Mouse (Mus musculus) embryonic facial prominence, embryonic 11.5 days (tissue): ENCODE results near the gene Gm49369. TPM values are rescaled to one million over a fixed set of nuclear protein-coding genes. Genes with fewer than 3 reads are reported as not detected.
A peak's percentile ranks its signal among the peaks of the same experiment; 100 is the strongest.

Experiments used
- ATAC-seq: fragments of 200-750 bp; cut with Nextera tagmentation; replicated peaks from 2 replicates; pipeline ENCODE4 v1.8.0; 2017; ENCODE audit warnings: low read depth; ENCODE audit not compliant: insufficient number of reproducible peaks, low FRiP score, low TSS enrichment
- DNase-seq: peaks from one replicate; pipeline ENCODE4 v3.0.0-alpha.2; 2015; ENCODE audit warnings: low spot score
- H3K27ac ChIP-seq: fragments of 300-500 bp; sonication (generic); replicated peaks from 2 replicates; pipeline ENCODE4 v1.5.1; 2014; ENCODE audit warnings: mild to moderate bottlenecking, low read depth, low read length, control low read depth
- H3K27me3 ChIP-seq: fragments of 300-500 bp; sonication (generic); 2 replicates; pipeline ENCODE4 v1.6.1; 2014; ENCODE audit warnings: mild to moderate bottlenecking, low read length, moderate library complexity, mixed read lengths; ENCODE audit not compliant: control insufficient read depth, insufficient read depth
- H3K36me3 ChIP-seq: fragments of 300-500 bp; sonication (generic); replicated peaks from 2 replicates; pipeline ENCODE4 v1.6.1; 2014; ENCODE audit warnings: low read depth, mild to moderate bottlenecking, low read length, moderate library complexity, mixed read lengths; ENCODE audit not compliant: control insufficient read depth, insufficient read depth
- H3K4me1 ChIP-seq: fragments of 300-500 bp; sonication (generic); 2 replicates; pipeline ENCODE4 v1.6.1; 2014; ENCODE audit warnings: low read length, mixed read lengths; ENCODE audit not compliant: control insufficient read depth, insufficient read depth
- H3K4me2 ChIP-seq: fragments of 300-500 bp; sonication (generic); 2 replicates; pipeline ENCODE4 v1.6.1; 2014; ENCODE audit warnings: low read depth, mild to moderate bottlenecking, control low read depth, low read length, moderate library complexity
- H3K4me3 ChIP-seq: fragments of 300-500 bp; sonication (generic); 2 replicates; pipeline ENCODE4 v1.5.1; 2014; ENCODE audit warnings: low read depth, low read length, control low read depth
- H3K9ac ChIP-seq: fragments of 300-500 bp; sonication (generic); replicated peaks from 2 replicates; pipeline ENCODE4 v1.6.1; 2014; ENCODE audit warnings: mild to moderate bottlenecking, control low read depth, low read length
- H3K9me3 ChIP-seq: fragments of 300-500 bp; sonication (generic); replicated peaks from 2 replicates; pipeline ENCODE4 v1.6.1; 2016; ENCODE audit warnings: mild to moderate bottlenecking, low read length, inconsistent platforms, mixed read lengths; ENCODE audit not compliant: control insufficient read depth
- WGBS: fragments of 180-500 bp; shearing (Covaris S2); extraction: QIAGEN DNeasy Blood & Tissue Kit; methylation state at CpG from one replicate; pipeline ENCODE4 v1.1.7; 2014; 5-methylcytosine and 5-hydroxymethylcytosine counted together
- polyA plus RNA-seq: library from polyadenylated mRNA; unstranded; fragments of >200 nt; fragmentation: Nextera tagmentation; extraction: Ambion mirVana; gene quantifications from 2 replicates; pipeline ENCODE4 v1.2.1, GENCODE M21; 2014

Gene Gm49369
- polyA plus RNA-seq = 2.0 TPM in 1 of 2 replicates, not detected in the other

DNA sequence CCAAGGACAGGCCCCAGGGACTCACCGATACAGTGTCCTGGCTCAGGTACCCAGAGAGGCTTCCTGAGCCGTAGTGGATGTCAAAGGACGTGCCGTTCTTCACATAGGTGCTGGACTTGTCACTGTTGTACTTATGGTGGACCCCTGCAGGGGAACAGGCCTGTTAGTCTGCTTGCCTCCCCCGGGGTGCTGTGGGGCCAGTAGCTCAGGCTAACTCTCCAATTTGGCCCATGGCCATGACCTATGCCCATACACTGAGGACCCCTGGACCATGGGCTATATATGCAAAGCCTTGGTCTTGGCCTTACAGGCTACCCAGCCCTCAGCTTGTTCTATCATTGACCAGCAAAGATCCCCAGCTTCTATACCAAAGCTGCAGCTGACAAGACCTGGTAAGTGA is at the start of gene Gm49369:
Gene Gm49369, minus strand, starts transcription at position 101 of the 400 bp plus-strand sequence.
- H3K9me3 ChIP-seq = no peaks in the 10 kb centered on the region
- H3K4me3 ChIP-seq = no peak within 1 kb of the TSS
- H3K27ac ChIP-seq = no peak within 1 kb of the TSS
- H3K4me2 ChIP-seq = no peak within 1 kb of the TSS
- no peak within 1 kb of the TSS for H3K9ac ChIP-seq
- WGBS = 97% methylated on average over 5 of the region's 5 CpGs
- H3K36me3 ChIP-seq = peaks cover 10% of the 10 kb centered on the region
- H3K4me1 ChIP-seq = peaks cover 3% of the 10 kb centered on the region; the same call in 1 of the 2 replicates
- H3K27me3 ChIP-seq = no peaks in the 10 kb centered on the region
- ATAC-seq (no peak), DNase-seq (no peak)

DNA sequence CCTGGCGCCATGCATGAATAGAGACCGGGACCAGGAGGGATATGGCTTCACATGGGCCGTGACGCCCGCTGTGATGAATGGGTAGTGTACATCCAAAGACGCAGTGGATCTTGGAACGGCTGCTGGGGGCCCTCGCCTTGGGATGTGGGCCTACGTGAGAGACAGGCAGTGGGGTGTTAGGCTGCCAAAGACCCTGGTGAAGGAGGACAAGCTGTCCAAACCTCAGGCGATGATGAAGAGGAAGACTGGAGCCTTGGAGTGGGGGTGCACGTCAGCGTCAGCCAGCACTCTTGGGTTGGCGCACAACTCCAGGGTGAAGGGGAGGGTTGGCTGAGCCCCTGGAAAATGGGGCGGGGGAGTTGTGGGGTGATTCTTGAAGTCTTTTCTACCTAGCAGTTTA is 48.6 kb upstream of the Gm49369 start:
- 94% methylated on average over 14 of the region's 14 CpGs for WGBS
- DNase-seq (no peak), ATAC-seq (no peak)
- no peaks in the 10 kb centered on the region for H3K27me3 ChIP-seq
- no peaks in the 10 kb centered on the region for H3K9me3 ChIP-seq
- H3K4me1 ChIP-seq = no peaks in the 10 kb centered on the region
- H3K27ac ChIP-seq = no peak overlapping the region
- H3K4me2 ChIP-seq = no peak overlapping the region
- H3K36me3 ChIP-seq = no peaks in the 10 kb centered on the region
- H3K4me3 ChIP-seq = no peak overlapping the region
- no peak overlapping the region for H3K9ac ChIP-seq

DNA sequence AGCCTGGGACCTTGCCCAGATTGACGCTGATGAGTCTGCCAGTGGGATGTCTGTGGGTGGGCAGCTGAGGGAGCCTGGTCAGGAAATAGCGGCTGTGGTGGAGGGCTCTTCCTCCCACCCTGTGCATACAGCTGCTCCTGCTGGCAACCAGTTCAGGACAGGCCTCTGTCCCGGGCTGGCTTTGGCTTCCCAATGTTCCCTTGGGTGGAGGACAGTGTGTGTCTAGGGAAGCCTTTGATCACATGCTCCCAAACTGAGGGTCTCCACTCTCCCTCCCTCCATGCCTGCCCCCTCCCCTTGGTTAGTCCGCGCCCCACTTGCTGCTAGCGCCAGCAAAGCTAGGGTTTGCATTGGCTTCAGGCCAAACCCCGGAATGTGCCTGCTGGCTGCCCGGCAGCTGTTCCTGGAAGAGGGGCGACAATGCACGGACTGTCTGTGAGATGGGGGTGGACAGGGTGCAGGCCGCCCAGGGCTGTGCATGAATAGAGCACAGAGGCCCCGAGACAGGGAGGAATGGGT is 47.8 kb upstream of the Gm49369 start:
- no peak for DNase-seq
- Histone ChIP-seq H3K4me2 (no peak overlapping the region), H3K27ac (0 out of 2 replicates have a peak overlapping the region, but pooled peaks have one; percentile 35)

DNA sequence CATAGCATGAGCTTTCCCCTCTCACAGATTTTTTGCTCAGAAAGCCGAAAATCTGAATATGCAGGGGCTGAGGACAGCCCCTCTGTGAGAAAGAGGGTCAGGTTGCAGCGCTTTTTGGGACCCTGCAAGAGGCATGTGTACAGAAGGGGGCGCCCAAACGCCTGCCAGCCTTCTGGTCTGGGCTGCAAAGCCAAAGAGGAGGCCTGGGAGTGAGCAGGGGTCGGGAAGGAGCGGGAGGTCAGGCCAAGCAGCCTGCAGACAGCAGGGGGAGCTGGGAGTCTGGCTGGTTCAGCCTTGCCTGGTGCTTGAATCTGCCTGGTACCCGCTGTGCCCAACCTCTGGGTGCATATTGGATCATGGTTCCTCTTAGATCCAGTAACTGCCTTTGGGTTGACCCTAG is 45.7 kb upstream of the Gm49369 start:
- Histone ChIP-seq H3K27me3 (no peaks in the 10 kb centered on the region), H3K4me3 (no peak overlapping the region), H3K4me1 (no peaks in the 10 kb centered on the region), H3K36me3 (no peaks in the 10 kb centered on the region), H3K9ac (no peak overlapping the region), H3K4me2 (no peak overlapping the region), H3K9me3 (no peaks in the 10 kb centered on the region), H3K27ac (no peak overlapping the region)
- ATAC-seq (no peak), DNase-seq (peak; percentile 80)
- under 1% methylated on average over 7 of the region's 7 CpGs for WGBS

More for the DNA sequence above, 47.8 kb upstream of the Gm49369 start:
- no peak overlapping the region for H3K4me3 ChIP-seq
- ATAC-seq = peak; percentile 25
- H3K4me1 ChIP-seq = no peaks in the 10 kb centered on the region
- H3K9me3 ChIP-seq = no peaks in the 10 kb centered on the region
- no peaks in the 10 kb centered on the region for H3K27me3 ChIP-seq
- no peak overlapping the region for H3K9ac ChIP-seq
- H3K36me3 ChIP-seq = no peaks in the 10 kb centered on the region
- 67% methylated on average over 12 of the region's 12 CpGs for WGBS

DNA sequence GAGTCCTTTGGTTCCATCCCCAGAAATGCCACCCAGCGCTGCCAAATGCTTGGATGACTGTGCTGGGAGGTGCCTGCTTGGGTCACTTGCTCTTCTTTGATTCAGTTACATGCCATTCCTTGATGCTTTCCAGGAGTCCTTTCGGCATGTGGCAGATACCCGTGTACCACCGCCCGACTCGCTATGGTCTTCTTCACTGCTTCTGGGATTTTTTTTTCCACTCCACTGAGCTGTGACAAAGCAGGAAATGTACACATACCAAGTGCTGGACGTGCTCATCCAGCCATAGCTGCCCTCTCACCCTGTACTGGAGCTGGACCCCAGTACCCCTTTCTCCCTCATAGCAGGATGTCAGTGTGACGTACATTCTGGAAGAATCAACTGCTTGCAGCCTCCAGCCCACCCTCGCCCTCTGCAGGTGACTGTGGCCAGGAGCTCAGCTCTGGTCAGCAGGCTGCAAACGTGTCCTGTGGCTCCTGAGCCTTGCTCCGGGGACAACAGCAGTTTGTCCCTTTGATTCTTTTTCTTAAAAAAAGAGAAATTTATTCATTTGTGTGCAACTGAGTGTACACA is 43.3 kb upstream of the Gm49369 start:
- Histone ChIP-seq H3K4me2 (no peak overlapping the region), H3K4me1 (no peaks in the 10 kb centered on the region), H3K27me3 (no peaks in the 10 kb centered on the region), H3K36me3 (no peaks in the 10 kb centered on the region), H3K9ac (no peak overlapping the region; the same call in 1 of the 2 replicates), H3K4me3 (no peak overlapping the region), H3K27ac (no peak overlapping the region), H3K9me3 (no peaks in the 10 kb centered on the region)
- peak; percentile 19 for DNase-seq
- 60% methylated on average over 11 of the region's 11 CpGs for WGBS
- no peak for ATAC-seq

DNA sequence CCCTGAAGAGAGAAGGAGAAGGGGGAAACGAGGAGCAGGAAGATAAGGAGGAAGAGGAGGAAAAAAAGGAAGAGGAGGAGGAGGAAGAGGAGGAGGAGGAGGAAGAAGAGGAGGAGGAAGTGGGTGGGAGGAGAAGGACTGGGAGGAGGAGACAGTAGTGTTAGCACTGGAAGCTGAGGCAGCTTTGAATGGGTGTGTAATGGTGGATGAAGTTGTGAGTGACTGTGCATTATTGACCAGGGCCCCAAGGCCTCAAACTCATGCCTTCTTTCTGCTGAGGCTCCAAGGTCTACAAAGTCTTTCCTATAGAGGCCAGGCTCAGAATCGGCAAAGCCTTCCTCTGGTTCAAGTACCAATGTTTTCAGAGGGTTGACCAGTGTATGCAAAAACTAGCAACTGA is 39.4 kb upstream of the Gm49369 start:
- Histone ChIP-seq H3K27ac (no peak overlapping the region), H3K9me3 (no peaks in the 10 kb centered on the region), H3K4me1 (no peaks in the 10 kb centered on the region), H3K36me3 (no peaks in the 10 kb centered on the region), H3K9ac (no peak overlapping the region), H3K4me3 (no peak overlapping the region), H3K4me2 (no peak overlapping the region), H3K27me3 (no peaks in the 10 kb centered on the region)
- DNase-seq (no peak), ATAC-seq (no peak)
- 70% methylated on average over 2 of the region's 2 CpGs for WGBS

DNA sequence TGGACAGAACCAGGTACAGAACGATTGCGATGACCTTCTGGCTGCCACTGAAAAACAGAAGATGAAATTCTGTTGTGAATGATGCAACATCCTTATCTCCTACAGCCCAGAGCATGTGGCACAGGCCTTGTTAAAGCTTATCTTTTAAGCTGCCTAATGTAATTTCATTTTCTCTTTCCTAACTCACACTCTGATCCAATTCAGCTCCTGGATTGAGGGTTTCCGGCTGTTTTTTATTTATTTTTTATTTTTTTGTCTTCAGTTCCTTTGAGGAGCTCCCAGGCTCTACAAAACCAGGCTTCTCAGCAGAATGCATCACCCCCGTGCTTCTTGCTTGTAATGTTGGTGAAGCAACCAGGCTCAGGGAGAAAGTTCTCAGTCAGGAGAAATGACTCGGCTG is 37.4 kb upstream of the Gm49369 start:
- WGBS = 82% methylated on average over 5 of the region's 5 CpGs
- Histone ChIP-seq H3K36me3 (no peaks in the 10 kb centered on the region), H3K9ac (no peak overlapping the region), H3K27me3 (no peaks in the 10 kb centered on the region), H3K4me2 (no peak overlapping the region), H3K4me3 (no peak overlapping the region), H3K27ac (no peak overlapping the region), H3K9me3 (no peaks in the 10 kb centered on the region), H3K4me1 (no peaks in the 10 kb centered on the region)
- DNase-seq (no peak), ATAC-seq (no peak)

DNA sequence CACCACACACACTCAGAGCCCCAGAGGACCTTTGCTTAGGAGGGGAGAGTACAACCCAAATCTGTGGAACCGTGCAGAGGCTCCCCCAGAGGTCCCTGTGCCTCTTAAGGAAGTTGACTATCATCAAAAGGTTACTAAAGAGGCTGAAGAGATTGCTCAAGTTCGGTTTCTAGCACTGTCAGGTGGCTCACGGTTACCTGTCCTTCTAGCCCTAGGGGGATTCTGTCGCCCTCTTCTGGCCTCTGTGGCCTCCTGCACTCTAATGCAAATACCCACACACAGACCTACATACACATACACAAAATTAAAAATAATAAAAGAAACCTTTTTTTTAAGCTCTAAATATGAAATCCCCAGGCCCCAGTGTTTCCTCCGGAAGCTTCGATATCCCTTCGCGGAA is 36.2 kb upstream of the Gm49369 start:
- Histone ChIP-seq H3K9me3 (no peaks in the 10 kb centered on the region), H3K27me3 (no peaks in the 10 kb centered on the region), H3K9ac (no peak overlapping the region), H3K36me3 (no peaks in the 10 kb centered on the region), H3K4me1 (no peaks in the 10 kb centered on the region), H3K27ac (no peak overlapping the region), H3K4me3 (no peak overlapping the region), H3K4me2 (no peak overlapping the region)
- DNase-seq (no peak), ATAC-seq (no peak)
- WGBS = 91% methylated on average over 8 of the region's 8 CpGs
